Mouse (Mus musculus): ENCODE results near the gene Leprot.

Gene Leprot

DNA sequence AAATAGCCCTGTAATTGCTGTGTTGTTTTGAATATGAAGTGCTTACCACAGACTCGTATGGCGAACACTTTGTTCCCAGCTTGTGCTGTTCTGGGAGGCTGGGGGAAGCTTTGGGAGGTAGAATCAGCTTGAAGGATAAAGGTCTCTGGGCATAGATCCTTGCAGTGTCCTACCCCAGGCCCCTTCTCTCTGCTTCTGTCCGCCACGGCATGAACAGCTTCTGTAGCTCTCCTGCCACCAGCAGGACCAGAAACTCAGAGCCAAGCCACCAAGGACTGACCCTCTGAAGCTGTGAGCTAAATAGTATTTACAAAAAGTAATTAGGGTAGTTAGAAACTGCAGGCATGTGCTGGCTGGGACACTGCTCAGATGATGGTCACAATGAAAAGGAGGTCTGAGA lies 17.2 kb downstream of the Leprot start:
- DNase-seq (ENCODE audit: low spot score in 2 of 2) = no peak

DNA sequence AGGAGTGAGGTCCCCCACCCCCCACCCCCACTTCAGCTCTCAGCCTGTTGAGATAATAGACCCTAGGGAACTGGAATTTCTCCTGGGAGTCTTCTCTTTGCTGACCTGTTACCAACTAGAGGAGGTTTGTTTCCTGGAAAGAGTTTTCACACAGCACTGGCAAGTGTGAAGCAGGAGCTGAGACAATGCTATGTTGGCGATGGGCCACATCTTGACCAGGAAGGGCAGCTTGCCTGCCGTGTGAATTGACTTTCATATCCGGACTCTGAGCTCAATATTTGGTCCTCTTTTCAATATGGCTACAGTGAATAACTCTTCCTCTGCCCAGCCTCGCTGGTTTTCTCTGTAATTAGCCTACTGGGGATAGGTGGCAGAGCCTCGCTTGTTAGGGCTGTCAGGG lies 21.6 kb downstream of the Leprot start:
- no peak for DNase-seq (ENCODE audit: low spot score in 2 of 2)

DNA sequence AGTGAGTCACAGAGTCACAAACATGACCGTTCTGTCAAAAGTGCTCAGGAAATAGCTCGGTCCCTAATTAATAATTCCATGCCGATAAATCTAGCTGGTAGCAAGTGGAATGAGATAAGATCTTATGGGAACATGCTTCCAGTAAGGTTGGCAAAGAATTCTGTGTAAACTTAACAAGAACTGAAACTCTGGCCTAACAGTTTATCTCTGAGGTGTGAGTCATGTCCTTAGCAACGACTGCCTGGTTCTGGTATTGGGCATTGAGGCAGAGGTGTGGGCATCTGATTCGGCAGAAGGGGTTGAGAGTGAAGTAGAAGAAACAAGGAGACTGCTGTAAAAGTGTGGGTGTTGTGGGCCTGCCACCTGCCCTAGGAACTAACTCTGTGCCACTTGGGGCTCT lies 22.3 kb downstream of the Leprot start:
- no peak for DNase-seq (ENCODE audit: low spot score in 2 of 2)

DNA sequence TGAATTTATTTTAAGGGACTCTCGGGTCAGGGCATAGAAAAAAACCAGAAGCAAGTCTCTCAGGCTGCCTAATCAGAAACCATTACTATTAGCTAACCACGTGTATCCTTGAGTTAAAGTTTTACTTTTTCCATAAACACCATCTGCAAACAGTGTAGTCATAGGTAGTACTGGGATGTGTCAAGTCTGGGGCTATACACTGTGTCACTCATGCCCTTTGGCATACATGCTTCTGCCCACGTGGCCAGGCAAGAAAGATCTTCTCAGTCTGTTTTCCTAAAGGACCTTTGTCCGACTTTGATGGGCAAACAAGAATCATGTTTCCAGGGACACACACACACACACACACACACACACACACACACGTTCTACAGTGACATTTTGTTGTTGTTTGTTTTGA lies 27.3 kb downstream of the Leprot start:
- DNase-seq (ENCODE audit: low spot score in 2 of 2) = no peak

DNA sequence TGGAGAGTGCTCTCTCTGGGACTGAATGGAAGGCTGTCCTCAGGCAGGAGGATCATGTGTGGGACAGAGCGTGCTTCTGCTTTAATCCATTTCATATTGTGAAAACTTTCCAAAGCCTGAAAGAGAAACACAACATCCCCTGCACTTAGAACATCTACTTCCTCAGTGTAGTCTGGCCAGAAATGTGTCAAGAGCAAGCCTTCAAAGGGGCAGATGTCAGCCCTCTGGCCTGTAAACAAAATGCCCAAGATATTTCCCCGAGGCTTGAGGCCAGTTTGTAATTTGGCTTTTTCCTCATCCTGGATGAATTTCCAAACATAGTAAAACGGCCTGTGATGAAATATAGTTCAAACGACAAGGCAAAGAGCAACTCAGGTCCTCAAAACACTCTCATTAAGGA lies 28.2 kb downstream of the Leprot start:
- no peak for DNase-seq (ENCODE audit: low spot score in 2 of 2)

DNA sequence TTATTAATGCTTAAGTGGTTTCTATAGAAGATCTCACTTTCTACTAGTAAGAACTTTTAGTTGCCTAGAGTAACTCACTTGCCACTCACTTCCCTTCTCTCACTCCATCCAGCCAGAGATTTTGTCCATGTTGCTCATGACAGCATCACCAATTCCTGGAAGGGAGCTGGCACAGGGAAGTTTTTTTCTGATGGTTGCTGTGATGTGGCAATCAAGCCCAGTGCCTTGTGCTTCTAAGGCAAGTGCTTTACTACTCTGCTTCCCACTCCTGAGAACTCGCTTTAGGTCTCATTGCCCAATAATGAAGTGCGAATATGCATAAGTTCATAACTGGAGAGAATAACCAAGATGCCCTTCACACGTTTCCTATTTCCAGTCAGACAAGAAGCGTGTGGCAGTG lies 35.1 kb downstream of the Leprot start:
- no peak for DNase-seq (ENCODE audit: low spot score in 2 of 2)

DNA sequence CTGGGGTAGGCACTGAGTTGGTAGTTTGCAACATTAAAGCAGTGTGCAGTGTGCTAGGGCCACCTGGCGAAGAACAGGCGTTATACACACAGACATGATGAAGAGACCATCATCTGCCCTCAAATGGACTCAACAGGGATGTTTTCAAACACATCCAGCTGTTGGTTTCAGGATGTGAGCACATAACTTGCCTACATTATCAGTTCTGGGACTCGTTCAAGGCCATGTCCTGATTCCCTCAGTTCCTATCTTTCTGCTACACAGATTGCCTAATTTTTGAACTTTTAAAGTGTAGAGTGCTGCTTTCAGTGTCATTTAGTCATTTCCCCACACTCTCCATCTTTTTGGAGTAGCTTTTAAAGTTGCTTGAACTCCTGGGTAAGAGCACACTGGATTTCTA lies 35.6 kb downstream of the Leprot start:
- no peak for DNase-seq (ENCODE audit: low spot score in 2 of 2)

DNA sequence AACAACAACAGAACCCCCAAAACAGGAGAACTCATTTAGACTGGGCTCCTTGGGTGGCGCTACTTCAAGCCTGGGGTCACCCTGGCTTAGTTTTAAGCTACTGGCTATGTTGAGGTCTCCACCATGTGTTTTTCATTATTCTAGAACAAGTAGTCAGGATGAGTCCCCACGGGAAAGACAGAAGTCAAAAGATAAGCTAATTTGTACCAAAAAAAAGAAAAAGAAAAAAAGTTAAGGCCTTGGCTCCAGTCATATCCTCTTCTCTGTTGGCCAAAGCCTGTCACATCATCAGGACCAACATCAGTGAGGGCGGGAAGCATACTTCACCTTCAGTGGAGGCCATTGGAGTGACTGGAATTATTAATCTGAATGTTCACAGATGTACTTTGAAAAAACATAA lies 37.3 kb downstream of the Leprot start:
- no peak for DNase-seq (ENCODE audit: low spot score in 2 of 2)

DNA sequence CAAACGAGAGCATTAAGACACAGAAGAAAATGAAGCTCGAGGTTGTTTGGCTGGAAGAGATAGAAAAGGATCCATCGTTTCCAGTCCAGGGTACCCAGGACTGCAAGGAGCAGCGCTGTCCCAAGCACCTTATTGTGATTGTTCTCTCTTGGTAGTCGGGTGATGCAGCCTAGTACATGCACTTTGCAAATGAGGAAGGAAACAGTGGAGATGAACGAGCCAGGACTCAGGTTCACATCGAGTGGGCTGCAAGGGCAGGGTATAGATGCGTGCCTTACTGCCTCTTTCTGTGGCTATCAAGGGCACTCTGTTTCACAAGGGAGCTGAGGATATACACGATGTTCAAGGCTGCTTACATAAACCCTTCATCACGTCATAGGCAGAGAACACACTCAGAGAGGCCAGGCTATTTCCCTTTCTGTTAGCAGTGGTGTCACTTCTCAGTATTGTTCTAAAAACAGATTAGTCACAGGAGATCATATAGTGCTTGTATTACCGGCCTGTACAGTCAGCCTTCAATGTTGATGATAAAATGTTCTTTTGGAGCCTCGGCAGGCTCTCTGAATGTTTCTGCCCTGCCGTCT lies 38.8 kb downstream of the Leprot start:
- no peak for DNase-seq (ENCODE audit: low spot score in 2 of 2)

DNA sequence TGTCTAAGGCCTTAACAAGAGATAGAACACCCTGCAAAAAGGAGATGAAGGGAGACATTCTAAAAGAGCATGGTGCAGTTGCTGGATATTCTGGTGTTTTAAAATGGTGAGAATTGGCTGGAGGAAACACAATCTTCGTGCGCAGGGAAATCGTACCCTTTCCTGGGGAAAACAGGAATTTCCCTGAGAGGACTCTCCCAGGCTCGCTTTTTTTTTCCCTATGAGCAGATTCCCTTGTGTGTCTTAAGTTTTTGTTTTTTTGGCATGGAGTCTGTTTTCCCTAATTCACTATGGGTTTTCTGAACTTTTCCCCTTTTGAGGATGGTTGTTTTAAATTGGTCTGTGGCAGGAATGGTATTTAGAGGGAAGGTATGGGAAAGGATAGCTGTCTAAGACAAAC lies 41.7 kb downstream of the Leprot start:
- DNase-seq (ENCODE audit: low spot score in 2 of 2) = no peak

DNA sequence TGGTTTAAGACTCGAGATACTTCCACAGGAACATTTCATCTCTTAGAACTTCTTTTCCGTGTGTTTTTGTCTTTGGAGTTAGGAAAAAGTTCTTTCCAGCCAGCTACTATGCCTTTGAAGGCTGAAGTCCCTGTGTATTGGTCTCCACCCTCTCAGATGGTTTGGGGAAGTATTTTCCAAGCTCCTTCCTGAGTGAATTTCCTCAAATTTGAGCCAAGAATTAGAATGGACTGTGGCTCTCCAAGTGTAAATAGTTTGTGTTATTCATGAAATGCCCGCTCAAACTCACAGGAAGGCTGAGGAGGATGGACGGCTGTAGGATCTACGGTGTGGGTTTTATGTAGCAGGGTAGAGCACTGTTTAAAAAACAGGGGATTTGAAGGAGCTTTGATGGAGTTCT lies 42.1 kb downstream of the Leprot start:
- no peak for DNase-seq (ENCODE audit: low spot score in 2 of 2)

DNA sequence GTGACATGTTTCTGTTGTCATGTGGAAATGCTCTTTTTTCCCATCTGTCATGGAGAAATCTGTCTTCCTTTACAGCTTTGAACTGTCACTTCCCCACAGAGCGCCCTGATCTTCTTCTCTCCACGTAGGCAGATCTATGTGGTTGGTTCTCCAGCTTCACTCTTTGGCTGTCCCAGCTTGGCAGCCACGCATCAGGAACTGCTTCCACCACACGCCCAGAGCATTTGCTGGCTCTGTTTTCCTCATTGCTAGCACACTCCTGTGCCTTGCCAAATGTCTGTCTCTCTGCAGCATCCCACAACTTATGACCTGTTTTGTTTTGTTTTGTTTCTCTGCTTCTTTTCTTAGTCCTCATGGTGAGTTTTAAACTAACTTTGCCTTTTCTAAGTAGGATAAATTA lies 45.4 kb downstream of the Leprot start:
- DNase-seq (ENCODE audit: low spot score in 2 of 2) = peak; percentile 27 to 33

DNA sequence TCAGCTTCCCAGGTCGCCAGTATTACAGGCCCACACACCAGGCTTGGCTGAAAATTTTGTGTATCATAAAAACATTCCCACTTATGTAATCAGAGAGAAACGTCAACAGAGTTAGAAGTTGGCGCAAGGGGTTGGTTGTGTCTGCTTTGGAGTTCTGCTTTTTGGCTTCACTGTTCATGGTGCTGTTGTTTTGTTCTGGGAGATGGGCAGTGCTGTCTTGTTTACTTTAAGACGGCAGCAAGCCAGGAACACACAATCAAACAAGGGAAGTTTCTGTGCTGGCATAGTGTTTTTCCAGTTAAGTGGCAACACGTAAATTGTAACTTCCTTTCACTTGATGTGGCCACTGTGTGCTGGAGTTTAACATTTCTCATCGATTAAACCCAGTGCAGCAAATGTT lies 47.0 kb downstream of the Leprot start:
- DNase-seq (ENCODE audit: low spot score in 2 of 2) = no peak

DNA sequence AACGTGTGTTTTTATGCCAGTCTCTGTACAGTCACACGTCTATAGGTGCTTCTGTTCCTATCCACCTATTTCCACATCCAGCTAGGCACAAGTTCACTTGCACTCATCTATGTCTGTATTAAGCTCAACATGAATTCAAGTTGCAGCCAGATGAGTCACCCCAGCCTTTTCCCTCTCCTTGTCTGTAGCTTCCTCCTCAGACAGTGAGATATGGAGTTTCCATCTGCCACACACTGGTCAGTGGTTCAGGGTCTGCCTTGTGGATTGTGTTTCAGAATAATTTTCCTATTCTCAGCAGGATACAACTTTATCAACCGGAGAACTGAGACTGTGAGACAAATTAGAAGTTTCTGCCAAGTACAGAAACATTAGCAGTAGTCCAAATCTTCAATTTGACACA lies 49.7 kb downstream of the Leprot start:
- DNase-seq (ENCODE audit: low spot score in 2 of 2) = no peak

DNA sequence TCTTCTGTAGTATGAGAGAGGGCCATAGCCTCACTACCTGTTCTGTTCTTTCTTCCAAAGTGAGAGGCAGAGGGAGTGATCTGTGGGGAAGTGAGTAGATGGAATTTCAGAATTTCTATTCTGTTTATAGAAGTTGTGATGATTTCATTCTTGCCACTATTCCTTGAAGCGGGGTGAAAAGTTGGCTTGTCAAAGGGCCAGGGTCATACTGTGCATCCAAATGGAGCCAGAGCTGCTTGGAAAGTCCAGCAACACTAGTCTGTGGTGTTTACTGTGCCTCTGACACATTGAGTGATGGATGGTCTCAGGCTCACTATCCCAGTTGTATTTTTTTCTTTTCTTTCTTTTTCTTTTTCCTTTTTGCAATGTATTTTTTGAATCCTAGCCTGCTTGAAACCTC lies 51.9 kb downstream of the Leprot start:
- DNase-seq (ENCODE audit: low spot score in 2 of 2) = no peak

DNA sequence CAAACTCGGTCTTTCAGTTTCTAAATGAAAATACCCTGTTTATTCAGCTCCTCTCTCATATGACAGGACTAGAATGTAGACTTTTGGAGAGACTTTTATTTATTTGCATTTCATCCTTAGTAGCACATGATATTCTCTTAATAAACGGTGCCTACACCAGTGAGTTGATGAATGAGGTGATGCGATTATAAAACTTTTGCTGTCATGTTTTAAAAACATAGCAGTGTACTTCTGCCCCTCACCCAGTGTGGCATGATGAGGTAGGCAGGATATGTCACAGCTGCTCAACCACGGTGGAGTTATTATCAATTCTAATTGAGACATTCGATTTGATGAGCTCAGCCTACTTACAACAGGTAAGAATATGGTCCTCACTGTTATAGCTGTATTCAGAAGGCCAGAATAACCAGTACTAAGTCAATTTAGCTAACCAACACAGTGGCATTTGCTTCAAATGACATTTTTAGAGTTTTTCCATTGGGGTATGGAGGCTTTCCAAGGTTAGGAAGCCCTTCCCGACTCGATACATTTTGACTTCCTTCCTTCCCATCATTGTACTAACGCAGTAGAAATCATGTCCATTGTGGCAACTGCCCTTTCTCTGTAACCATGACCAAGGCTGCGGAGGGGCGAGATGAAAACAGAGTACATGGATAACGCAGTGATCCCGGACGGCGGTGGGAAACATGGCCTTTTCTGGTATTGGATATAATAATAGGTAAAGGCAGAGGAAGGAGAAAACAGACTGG lies 53.5 kb downstream of the Leprot start:
- no peak for DNase-seq (ENCODE audit: low spot score in 2 of 2)

DNA sequence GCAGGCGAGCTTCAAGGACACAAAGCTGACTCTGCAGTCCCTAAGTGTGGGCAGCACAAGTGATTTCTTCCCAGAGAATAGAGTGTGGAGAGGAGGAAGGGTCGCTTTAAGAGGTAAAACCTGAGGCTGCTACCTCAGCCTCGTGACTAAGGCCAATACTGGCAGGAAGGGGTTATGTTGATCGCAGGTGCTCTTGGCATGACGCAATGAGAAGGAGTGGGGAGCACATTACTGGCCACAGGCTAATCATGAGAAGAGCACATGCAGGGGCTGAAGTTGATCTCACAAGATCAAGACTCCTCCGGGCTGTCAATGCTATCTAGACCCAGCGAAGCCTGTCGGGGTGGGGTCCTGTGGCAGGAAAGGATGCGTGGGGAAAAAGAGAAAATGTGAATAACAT lies 57.8 kb downstream of the Leprot start:
- no peak for DNase-seq (ENCODE audit: low spot score in 2 of 2)

DNA sequence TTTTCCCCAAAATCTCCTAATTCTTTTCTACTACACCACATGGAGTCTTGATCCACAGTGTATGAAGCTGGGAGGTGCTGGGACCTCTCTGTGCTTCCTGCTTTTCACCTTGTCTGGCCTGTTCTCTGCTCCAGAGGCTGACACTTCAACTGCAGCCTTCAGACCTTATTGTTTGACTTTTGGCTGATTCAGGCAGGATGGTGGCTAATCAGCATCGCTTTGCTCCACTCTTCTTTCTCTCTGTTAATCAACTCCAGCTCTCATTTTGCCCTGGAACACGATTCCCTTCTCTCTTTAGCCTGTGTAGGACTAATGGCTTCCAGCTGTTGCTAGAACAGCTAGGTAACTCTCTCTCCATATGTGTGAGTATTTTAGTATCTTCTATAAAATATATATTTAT lies 59.7 kb downstream of the Leprot start:
- no peak for DNase-seq (ENCODE audit: low spot score in 2 of 2)

DNA sequence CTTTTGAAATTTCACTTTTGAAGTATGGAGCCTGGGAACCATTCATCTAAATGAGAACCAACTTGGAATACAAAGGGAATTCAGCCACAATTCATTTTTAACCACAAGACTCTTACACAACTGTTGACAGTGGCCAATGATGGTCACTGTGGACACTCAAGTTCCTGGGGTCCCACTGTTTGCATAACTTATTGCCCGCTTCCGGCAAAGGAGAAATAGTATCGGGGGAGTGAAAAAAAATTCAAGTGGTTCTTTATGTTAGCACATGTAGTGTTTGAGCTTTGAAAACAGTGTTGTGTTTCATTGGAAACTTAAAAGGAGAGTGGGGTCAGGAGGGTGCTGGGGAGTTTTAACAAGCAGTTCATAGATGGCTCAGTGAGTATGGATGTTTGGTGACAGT lies 60.4 kb downstream of the Leprot start:
- no peak for DNase-seq (ENCODE audit: low spot score in 2 of 2)

Measured in right cerebral cortex, postnatal 10 days (tissue).